Mouse (Mus musculus): ENCODE results near the gene Prpf3. TPM values are rescaled to one million over a fixed set of nuclear protein-coding genes. Genes with fewer than 3 reads are reported as not detected.
"Not testable (repeated sequence)": the region's sequence is repeated elsewhere in the genome, so short reads cannot be mapped to it uniquely, and the experiment has no call there.

Prpf3 gene
- total RNA-seq, 2 experiments from 2014 or later, result 19.2 to 27.2 TPM

GRCm38 (mm10) chr3:95882816-95883425 is 27.2 kb upstream of the Prpf3 start:
- intact Hi-C loops (cut with DNase I), result loop anchor here (1.0 kb wide), 1 partner anchor 23 kb away; no protein-coding TSS in a partner anchor
- DNase-seq, result peak; percentile 77 to 86

DNA sequence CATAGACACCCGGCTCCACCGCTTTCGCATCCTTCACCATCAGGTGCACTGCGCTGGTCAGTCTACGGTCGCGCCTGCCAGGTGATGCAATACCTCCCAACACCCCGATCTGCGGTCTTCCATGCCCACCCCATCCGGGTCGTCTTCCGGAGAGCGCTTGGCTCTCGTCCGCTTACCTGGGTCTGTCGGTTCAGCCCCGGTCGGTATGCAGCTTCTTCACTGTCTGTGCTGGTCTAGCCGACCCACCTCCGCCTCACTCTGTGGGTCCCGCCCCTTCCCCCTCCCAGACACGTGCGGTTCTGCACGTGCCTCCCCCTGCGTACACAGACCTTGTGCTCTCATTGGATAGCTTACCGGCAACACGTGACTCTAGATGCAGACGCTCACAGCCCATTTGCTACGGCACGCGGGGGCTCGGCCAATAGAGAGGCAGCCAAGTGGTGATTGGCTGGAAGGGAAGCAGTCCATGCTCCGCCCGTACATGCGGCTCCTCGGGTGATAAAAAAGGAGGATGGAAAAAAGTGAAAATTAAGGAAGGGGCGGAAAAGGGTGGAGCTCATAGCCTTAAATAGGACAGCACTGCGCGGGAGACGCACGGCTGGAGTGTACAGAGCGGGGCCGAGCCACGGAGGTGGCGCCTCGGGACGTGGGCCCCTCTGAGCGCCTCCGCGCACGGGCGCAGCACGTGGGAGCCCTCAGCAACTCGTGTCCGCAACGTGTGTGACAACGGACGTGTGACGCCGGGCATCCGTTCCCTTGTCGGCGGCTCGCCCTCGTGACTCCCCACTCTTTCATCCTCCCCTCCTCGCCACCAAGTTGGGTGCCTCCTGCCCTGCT is 26.5 kb upstream of the Prpf3 start, which contains the start of gene Ciart:
Gene Ciart (minus strand): TSS at position 273 of the 837 bp plus-strand sequence.
- DNase-seq, result peak; percentile 88 to 91
- intact Hi-C loops (cut with DNase I), result no loop called here

DNA sequence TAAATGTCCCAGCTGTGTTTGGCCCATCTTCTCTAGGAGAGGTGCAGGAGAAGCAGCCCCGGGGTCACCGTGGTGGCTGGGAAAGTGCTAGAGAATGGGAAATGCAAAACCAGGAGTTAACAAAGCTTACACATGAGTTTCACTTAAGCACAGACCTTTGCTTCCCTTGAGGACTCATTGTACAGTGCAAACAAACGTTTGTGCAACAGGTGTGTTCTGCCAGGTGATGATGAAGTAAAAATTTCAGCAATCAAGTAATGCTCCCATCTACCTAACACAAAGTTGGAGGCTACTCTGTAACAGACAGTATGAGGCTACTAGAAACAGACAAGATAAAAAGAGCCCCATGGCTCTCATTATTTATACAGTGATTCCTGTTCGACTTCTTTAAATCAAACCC is 23.4 kb upstream of the Prpf3 start:
- intact Hi-C loops (cut with DNase I), result no loop called here
- no peak for DNase-seq

GRCm38 (mm10) chr3:95872048-95872447 is 16.4 kb upstream of the Prpf3 start:
- intact Hi-C loops (cut with DNase I), result no loop called here
- no peak for DNase-seq

- intact Hi-C loops (cut with DNase I), result no loop called here
- DNase-seq, result peak; percentile 85 to 88
These were observed 15.7 kb upstream of the Prpf3 start, which contains the start of gene Mrps21 for GRCm38 (mm10) chr3:95871392-95871867. Gene Mrps21, minus strand, starts transcription at chr3:95871519.

GRCm38 (mm10) chr3:95870976-95871375 is 15.3 kb upstream of the Prpf3 start:
- intact Hi-C loops (cut with DNase I), result no loop called here
- no peak for DNase-seq

- intact Hi-C loops (cut with DNase I), result no loop called here
- no peak for DNase-seq
These were observed 11.7 kb upstream of the Prpf3 start for GRCm38 (mm10) chr3:95867408-95867807.

DNA sequence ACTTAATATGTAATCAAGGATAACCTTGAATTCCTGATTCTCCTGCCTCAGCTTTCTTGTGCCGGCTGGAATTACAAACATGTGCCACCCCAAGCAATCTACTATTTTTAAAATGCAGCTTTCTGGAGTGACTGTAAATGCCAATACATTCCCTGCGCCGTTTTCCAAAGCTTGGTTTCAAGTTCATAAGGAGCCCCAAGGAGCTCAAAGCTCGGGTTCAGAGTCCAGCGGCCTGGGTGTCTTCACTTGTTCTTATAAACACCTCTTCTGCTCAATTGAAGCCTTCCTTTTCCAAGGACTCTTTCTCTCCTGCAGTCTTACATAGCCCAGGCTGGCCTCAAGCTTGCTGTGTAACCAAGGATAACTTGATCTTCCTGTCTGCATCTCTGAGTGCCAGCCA is 10.4 kb upstream of the Prpf3 start:
- no peak for DNase-seq
- intact Hi-C loops (cut with DNase I), result no loop called here

DNA sequence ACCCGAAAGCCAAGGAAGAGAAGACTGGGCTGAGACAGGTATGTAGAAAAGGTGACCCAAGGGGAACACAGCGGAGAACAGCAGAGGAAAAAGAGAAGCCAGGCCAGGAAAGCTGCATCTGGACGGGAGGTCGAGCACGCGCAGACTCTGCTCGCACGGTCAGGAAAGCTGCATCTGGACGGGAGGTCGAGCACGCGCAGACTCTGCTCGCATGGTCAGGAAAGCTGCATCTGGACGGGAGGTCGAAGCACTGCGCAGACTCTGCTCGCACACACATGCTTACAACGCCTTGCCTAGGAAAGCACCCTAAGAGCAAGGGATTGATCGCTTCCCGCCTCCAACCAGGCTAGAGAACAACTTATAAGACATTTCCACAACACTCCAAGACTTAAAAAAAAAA is 9.9 kb upstream of the Prpf3 start:
- intact Hi-C loops (cut with DNase I), result no loop called here

DNA sequence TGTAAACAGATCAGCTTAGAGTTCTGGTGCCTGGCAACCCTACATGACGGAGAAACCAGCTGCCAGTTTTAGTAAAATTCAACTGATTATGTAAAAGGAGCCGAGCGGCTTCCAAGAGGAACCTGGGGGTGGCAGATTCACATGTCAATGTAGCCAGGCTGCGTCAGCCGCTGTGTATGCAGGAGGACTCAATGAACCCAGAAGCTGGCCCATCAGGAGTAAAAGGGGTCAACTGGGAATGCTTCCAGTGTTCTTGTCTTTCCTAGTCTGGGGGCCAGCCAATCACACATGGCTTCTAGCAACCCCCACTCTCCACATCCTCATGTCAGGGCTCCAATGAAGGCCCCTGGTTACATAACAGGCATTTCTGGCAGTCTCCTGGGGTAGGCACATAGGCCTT is 9.4 kb upstream of the Prpf3 start:
- DNase-seq, result peak in 1 of 2 experiments; percentile 23

More for the DNA sequence above, 9.9 kb upstream of the Prpf3 start:
- no peak for DNase-seq

DNA sequence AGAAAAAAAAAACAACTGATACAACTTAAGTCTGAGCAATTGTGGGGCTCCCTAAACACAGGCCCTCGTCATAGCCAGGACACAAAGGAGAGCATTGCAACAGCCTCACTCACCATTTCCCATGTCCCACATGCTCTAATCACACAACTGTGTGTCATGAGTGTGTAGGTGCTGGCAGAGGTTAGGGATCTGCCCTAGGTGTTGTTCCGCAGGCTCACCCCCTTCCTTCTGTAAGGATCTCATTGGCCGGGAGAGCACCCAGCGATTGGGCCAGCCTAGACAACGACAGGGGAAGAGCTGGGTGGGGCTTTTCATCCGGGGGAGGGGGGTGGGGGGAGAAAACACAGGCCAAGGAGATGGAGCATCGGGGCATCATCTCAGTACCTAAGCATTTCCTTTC is 7.9 kb upstream of the Prpf3 start:
- DNase-seq, result no peak
- intact Hi-C loops (cut with DNase I), result loop anchor here (5.0 kb wide), 2 partner anchors 99 to 189 kb away; no protein-coding TSS in a partner anchor

More for the DNA sequence above, 9.4 kb upstream of the Prpf3 start:
- intact Hi-C loops (cut with DNase I), result no loop called here

DNA sequence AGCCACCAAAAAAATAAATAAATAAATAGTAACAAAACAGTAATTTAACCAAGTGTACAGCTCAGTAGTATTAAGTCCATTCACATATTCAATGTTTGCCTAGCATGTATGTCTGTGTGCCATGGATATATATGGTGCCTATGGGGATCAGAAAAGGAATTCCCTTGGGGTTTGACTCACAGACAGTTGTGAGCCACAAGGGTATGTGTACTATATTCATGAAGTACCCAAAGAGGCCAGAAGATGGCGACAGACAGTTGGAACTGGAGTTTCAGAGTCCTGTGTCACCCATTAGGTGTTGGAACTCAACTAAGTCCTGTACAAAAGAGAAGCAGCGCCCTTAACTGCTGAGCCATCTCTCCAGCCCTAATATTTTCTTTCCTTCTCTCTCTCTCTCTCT is 6.1 kb upstream of the Prpf3 start:
- peak; percentile 62 to 88 for DNase-seq
- intact Hi-C loops (cut with DNase I), result loop anchor here (5.0 kb wide), 2 partner anchors 101 to 191 kb away; no protein-coding TSS in a partner anchor

DNA sequence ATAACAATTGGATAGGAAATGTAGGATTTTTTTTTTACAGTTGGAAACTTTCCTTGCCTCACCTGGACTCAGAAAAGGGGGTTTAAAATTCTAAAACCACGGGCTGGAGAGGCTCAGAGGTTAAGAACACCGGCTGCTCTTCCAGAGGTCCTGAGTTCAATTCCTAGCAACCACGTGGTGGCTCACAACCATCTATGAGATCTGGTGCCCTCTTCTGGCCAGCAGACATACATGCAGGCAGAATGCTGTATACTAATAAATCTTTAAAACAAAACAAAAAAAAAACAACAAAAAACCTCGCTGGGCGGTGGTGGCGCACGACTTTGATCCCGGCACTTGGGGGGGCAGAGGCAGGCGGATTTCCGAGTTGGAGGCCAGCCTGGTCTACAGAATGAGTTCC is 5.5 kb upstream of the Prpf3 start:
- DNase-seq, result peak in 1 of 2 experiments; percentile 29
- intact Hi-C loops (cut with DNase I), result loop anchor here (5.0 kb wide), 2 partner anchors 101 to 191 kb away; no protein-coding TSS in a partner anchor

DNA sequence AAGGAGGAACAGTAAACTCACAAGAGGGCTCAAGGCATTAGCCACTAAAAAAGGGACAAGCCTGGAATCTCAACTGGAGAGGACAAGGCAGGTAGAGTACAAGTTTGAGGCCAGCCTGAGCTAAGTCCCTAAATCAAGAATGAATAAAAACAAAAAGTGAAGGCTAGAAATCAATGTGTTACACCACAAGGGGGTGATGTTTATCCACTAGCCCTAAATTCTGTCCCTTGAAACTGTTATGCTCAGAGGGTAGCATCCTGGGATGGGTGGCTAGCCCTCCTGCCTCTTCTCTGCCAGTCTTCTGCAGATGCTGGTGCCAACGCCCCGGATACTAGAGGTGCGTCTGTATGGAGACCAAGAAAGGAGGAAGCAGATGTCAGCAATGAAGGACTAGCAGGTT is 4.6 kb upstream of the Prpf3 start:
- intact Hi-C loops (cut with DNase I), result loop anchor here (1.0 to 5.0 kb wide), 3 partner anchors 47 to 192 kb away; no protein-coding TSS in a partner anchor
- DNase-seq, result no peak

- intact Hi-C loops (cut with DNase I); DNase-seq: not testable (repeated sequence)
These were observed 2.6 kb upstream of the Prpf3 start for GRCm38 (mm10) chr3:95858278-95858677.

DNA sequence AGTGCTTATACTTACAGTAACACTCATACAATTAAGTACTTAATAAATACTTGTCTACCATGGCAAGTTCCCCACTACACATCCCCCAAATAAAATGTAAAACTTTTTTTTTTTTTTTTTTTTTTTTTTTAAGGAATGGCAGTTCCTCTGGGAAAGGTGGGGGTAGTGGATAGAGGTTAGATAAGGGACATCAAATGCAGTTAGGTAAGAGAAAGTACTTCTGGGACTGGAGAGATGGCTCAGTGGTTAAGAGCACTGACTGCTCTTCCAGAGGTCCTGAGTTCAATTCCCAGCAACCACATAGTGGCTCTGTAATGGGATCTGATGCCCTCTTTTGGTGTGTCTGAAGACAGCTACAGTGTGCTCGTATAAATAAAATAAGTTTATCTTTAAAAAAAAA is 1.4 kb upstream of the Prpf3 start:
- DNase-seq; intact Hi-C loops (cut with DNase I): not testable (repeated sequence)

DNA sequence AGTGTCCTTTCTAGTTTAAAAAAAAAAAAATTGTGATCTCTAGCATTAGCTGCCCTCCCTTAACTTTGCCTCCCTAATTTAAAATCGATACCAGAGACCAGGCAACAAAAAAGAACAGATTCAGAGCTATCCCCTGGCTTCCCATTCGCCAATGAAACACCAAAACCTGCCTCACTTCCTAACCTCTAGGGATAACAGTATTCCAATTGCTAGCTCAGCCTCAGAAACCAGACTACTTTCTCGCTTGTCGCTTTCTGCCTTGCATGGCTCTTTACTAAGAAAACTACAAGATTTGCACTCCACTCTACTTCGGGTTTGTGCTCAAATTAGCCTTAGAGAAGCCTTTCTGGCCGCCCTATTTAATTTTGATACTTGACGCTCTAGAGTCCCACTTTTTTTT is 430 bp upstream of the Prpf3 start:
- intact Hi-C loops (cut with DNase I), result no loop called here
- no peak for DNase-seq

GRCm38 (mm10) chr3:95851317-95851716 is 4.4 kb downstream of the Prpf3 start:
- intact Hi-C loops (cut with DNase I), result no loop called here
- no peak for DNase-seq

DNA sequence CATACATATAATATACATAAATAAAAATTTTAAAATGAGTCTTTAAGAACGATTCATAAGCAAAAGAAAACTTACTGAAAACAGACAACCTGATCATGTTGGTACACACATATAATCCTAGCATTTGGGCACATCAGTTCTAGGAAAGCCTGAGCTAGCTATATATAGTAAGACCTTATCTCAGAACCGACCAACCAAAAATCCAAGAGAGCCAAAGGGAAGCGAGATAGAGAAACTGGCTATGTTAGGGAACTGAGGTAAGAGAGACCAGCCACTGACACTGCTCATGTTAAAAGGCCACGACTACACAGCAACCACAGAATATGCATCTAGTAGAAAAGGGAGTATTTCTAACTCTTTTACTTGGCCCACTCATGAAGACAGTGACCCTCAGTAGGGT is 5.1 kb downstream of the Prpf3 start:
- intact Hi-C loops (cut with DNase I), result no loop called here
- DNase-seq, result no peak

DNA sequence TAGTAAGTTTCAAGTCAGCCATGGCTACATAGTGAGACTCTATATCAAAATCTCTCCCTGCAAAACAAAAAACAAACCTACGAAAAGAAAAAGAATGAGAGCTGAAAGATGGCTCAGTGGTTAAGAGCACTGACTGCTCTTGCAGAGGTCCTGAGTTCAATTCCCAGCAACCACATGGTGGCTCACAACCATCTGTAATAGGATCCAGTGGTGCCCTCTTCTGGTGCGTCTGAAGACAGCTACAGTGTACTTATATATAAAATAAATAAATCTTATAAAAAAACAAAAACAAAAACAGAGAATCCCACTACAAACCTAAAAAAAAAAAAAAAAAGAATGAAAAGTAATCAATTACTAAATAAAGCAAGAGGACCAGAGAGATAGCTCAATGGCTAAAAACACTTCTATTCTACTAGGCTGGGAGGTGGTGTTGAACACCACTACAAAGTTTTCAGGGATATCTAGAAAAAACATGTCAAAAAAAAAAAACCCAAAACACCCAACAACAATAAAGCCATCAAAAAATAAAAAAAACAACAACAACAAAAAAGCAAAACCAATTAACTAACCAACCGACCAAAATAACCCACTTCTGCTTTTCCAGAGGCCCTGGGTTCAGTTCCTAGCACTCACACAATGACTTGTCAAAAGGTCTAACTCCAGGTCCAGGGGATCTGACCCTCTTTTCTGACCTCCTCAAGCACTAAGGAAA is 13.0 kb downstream of the Prpf3 start:
- intact Hi-C loops (cut with DNase I), result loop anchor here (5.0 kb wide), 1 partner anchor 70 kb away; no protein-coding TSS in a partner anchor
- DNase-seq, result no peak
